Mouse (Mus musculus): ENCODE results near the gene Lrrtm4. TPM values are rescaled to one million over a fixed set of nuclear protein-coding genes. Genes with fewer than 3 reads are reported as not detected.

Lrrtm4 gene
- polyA plus RNA-seq, 1 experiment from 2014 or later = 0.53 TPM

- 88% methylated on average over 2 of the region's 2 CpGs for WGBS
- Histone ChIP-seq H3K36me3 (ENCODE audit: insufficient read depth, low read length) (no peaks in the 10 kb centered on the region), H3K4me3 (replicated peaks; ENCODE audit: low read depth, low read length) (no peak overlapping the region), H3K27me3 (ENCODE audit: insufficient read depth, low read length) (no peaks in the 10 kb centered on the region), H3K4me2 (ENCODE audit: low read length) (no peak overlapping the region), H3K4me1 (replicated peaks; ENCODE audit: insufficient read depth, low read length) (no peaks in the 10 kb centered on the region), H3K27ac (no peak overlapping the region), H3K9me3 (replicated peaks; ENCODE audit: low read length) (no peaks in the 10 kb centered on the region), H3K9ac (ENCODE audit: low read depth, low read length) (no peak overlapping the region)
- DNase-seq (ENCODE audit: low spot score) (no peak), ATAC-seq (replicated peaks; ENCODE audit: low FRiP score, low read depth) (no peak)
- no peak for TF ChIP-seq CTCF (IDR thresholded peaks at IDR 0.05; ENCODE audit: low read depth)
Observed at GRCm38 (mm10) chr6:80619508-80619907, 600.8 kb downstream of the Lrrtm4 start.

GRCm38 (mm10) chr6:80622676-80623334 lies 604.1 kb downstream of the Lrrtm4 start:
- no peaks in the 10 kb centered on the region for H3K27me3 ChIP-seq (ENCODE audit: insufficient read depth, low read length)
- no peaks in the 10 kb centered on the region for H3K9me3 ChIP-seq (replicated peaks; ENCODE audit: low read length)
- TF ChIP-seq CTCF (IDR thresholded peaks at IDR 0.05; ENCODE audit: low read depth) = no peak
- no peaks in the 10 kb centered on the region for H3K4me1 ChIP-seq (replicated peaks; ENCODE audit: insufficient read depth, low read length)
- no peak overlapping the region for H3K4me3 ChIP-seq (replicated peaks; ENCODE audit: low read depth, low read length)
- 89% methylated on average over 6 of the region's 6 CpGs for WGBS
- no peaks in the 10 kb centered on the region for H3K36me3 ChIP-seq (ENCODE audit: insufficient read depth, low read length)
- no peak overlapping the region for H3K4me2 ChIP-seq (ENCODE audit: low read length)
- no peak for ATAC-seq (replicated peaks; ENCODE audit: low FRiP score, low read depth)
- H3K9ac ChIP-seq (ENCODE audit: low read depth, low read length) = no peak overlapping the region
- DNase-seq (ENCODE audit: low spot score) = no peak
- no peak overlapping the region for H3K27ac ChIP-seq

DNA sequence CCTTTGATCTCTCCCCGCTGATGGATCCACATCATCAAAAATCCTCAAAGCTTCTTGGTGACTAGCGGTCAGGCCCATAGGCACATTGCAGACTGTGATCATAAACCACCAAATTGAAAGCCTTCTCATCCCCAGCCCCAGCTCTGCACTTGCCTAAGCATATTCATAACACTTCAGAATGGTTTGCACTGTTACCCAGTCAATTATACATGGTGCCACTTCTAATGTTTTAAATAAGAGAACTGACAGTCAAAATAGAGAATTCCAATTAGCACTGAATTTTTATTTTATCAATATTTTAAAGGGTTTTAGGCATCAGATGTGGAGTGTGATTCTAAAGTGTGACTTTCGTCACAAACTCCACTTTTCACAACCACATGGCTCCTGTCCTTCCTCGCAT lies 606.8 kb downstream of the Lrrtm4 start:
- no peak for ATAC-seq (replicated peaks; ENCODE audit: low FRiP score, low read depth)
- Histone ChIP-seq H3K4me2 (ENCODE audit: low read length) (no peak overlapping the region), H3K27ac (no peak overlapping the region), H3K36me3 (ENCODE audit: insufficient read depth, low read length) (no peaks in the 10 kb centered on the region), H3K4me3 (replicated peaks; ENCODE audit: low read depth, low read length) (no peak overlapping the region), H3K4me1 (replicated peaks; ENCODE audit: insufficient read depth, low read length) (no peaks in the 10 kb centered on the region), H3K27me3 (ENCODE audit: insufficient read depth, low read length) (no peaks in the 10 kb centered on the region), H3K9ac (ENCODE audit: low read depth, low read length) (no peak overlapping the region), H3K9me3 (replicated peaks; ENCODE audit: low read length) (no peaks in the 10 kb centered on the region)
- WGBS = 84% methylated on average over 4 of the region's 4 CpGs
- DNase-seq (ENCODE audit: low spot score) = no peak
- TF ChIP-seq CTCF (IDR thresholded peaks at IDR 0.05; ENCODE audit: low read depth) = no peak

- ATAC-seq (replicated peaks; ENCODE audit: low FRiP score, low read depth) = no peak
- no peaks in the 10 kb centered on the region for H3K36me3 ChIP-seq (ENCODE audit: insufficient read depth, low read length)
- no peak overlapping the region for H3K4me2 ChIP-seq (ENCODE audit: low read length)
- no peak overlapping the region for H3K4me3 ChIP-seq (replicated peaks; ENCODE audit: low read depth, low read length)
- H3K27ac ChIP-seq = no peak overlapping the region
- DNase-seq (ENCODE audit: low spot score) = no peak
- 77% methylated on average over 5 of the region's 5 CpGs for WGBS
- no peaks in the 10 kb centered on the region for H3K9me3 ChIP-seq (replicated peaks; ENCODE audit: low read length)
- no peak overlapping the region for H3K9ac ChIP-seq (ENCODE audit: low read depth, low read length)
- H3K27me3 ChIP-seq (ENCODE audit: insufficient read depth, low read length) = no peaks in the 10 kb centered on the region
- no peak for TF ChIP-seq CTCF (IDR thresholded peaks at IDR 0.05; ENCODE audit: low read depth)
- no peaks in the 10 kb centered on the region for H3K4me1 ChIP-seq (replicated peaks; ENCODE audit: insufficient read depth, low read length)
Observed at GRCm38 (mm10) chr6:80662729-80663128, 644.1 kb downstream of the Lrrtm4 start.

DNA sequence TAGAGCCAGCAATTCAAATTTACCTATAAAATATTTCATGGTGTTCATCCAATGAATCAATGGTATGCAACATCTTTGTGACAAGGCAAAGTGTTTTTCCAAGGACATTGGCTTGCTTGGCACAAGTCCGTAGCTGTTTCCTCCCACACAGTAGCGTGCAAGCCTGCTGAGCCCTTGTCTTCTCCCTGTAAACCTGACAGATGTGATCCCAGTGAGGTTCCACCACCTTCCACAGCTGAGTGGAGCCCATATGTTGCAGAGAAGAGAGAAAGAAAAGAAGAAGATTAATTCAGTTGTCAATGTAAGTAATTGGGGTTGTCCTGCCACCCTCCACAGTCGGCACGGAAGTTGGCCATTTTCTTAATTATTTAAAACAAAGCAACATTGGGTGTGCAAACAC lies 645.4 kb downstream of the Lrrtm4 start:
- whole genome bisulfite sequencing = 35% methylated on average over 4 of the region's 4 CpGs
- H3K4me1 ChIP-seq (replicated peaks; ENCODE audit: insufficient read depth, low read length) = no peaks in the 10 kb centered on the region
- H3K4me3 ChIP-seq (replicated peaks; ENCODE audit: low read depth, low read length) = no peak overlapping the region
- no peak for ATAC-seq (replicated peaks; ENCODE audit: low FRiP score, low read depth)
- no peak overlapping the region for H3K27ac ChIP-seq
- no peak overlapping the region for H3K4me2 ChIP-seq (ENCODE audit: low read length)
- no peaks in the 10 kb centered on the region for H3K27me3 ChIP-seq (ENCODE audit: insufficient read depth, low read length)
- H3K9me3 ChIP-seq (replicated peaks; ENCODE audit: low read length) = no peaks in the 10 kb centered on the region
- no peak for TF ChIP-seq CTCF (IDR thresholded peaks at IDR 0.05; ENCODE audit: low read depth)
- no peak for DNase-seq (ENCODE audit: low spot score)
- no peaks in the 10 kb centered on the region for H3K36me3 ChIP-seq (ENCODE audit: insufficient read depth, low read length)
- no peak overlapping the region for H3K9ac ChIP-seq (ENCODE audit: low read depth, low read length)

GRCm38 (mm10) chr6:80704183-80704582 lies 685.5 kb downstream of the Lrrtm4 start:
- Histone ChIP-seq H3K9ac (ENCODE audit: low read depth, low read length) (no peak overlapping the region), H3K9me3 (replicated peaks; ENCODE audit: low read length) (no peaks in the 10 kb centered on the region), H3K27me3 (ENCODE audit: insufficient read depth, low read length) (no peaks in the 10 kb centered on the region), H3K36me3 (ENCODE audit: insufficient read depth, low read length) (no peaks in the 10 kb centered on the region), H3K27ac (no peak overlapping the region), H3K4me2 (ENCODE audit: low read length) (no peak overlapping the region), H3K4me1 (replicated peaks; ENCODE audit: insufficient read depth, low read length) (no peaks in the 10 kb centered on the region), H3K4me3 (replicated peaks; ENCODE audit: low read depth, low read length) (no peak overlapping the region)
- DNase-seq (ENCODE audit: low spot score) = peak; percentile 28
- no peak for TF ChIP-seq CTCF (IDR thresholded peaks at IDR 0.05; ENCODE audit: low read depth)
- WGBS = 57% methylated on average over 2 of the region's 2 CpGs
- peak; percentile 77 for ATAC-seq (replicated peaks; ENCODE audit: low FRiP score, low read depth)

- no peak overlapping the region for H3K9ac ChIP-seq (ENCODE audit: low read depth, low read length)
- no peak overlapping the region for H3K4me2 ChIP-seq (ENCODE audit: low read length)
- no peaks in the 10 kb centered on the region for H3K9me3 ChIP-seq (replicated peaks; ENCODE audit: low read length)
- WGBS = 93% methylated on average over 5 of the region's 5 CpGs
- TF ChIP-seq CTCF (IDR thresholded peaks at IDR 0.05; ENCODE audit: low read depth) = no peak
- no peaks in the 10 kb centered on the region for H3K36me3 ChIP-seq (ENCODE audit: insufficient read depth, low read length)
- H3K4me3 ChIP-seq (replicated peaks; ENCODE audit: low read depth, low read length) = no peak overlapping the region
- no peak overlapping the region for H3K27ac ChIP-seq
- DNase-seq (ENCODE audit: low spot score) = no peak
- ATAC-seq (replicated peaks; ENCODE audit: low FRiP score, low read depth) = no peak
- no peaks in the 10 kb centered on the region for H3K27me3 ChIP-seq (ENCODE audit: insufficient read depth, low read length)
- H3K4me1 ChIP-seq (replicated peaks; ENCODE audit: insufficient read depth, low read length) = no peaks in the 10 kb centered on the region
Observed at GRCm38 (mm10) chr6:80720468-80720867, 701.8 kb downstream of the Lrrtm4 start.

Data from kidney, postnatal 0 days (tissue).